Mouse (Mus musculus) liver, embryonic 16.5 days (tissue): ENCODE measurements around the gene A230050P20Rik. TPM values are rescaled to one million over a fixed set of nuclear protein-coding genes. Genes with fewer than 3 reads are reported as not detected.
"Not testable (repeated sequence)": the region's sequence is repeated elsewhere in the genome, so short reads cannot be mapped to it uniquely, and the experiment has no call there.

Experiments used
- ATAC-seq: fragments of 200-750 bp; cut with Nextera tagmentation; 2 replicates; pipeline ENCODE4 v1.8.0; 2017; ENCODE audit warnings: low read depth, mild to moderate bottlenecking, moderate number of reproducible peaks, moderate library complexity
- H3K27ac ChIP-seq: fragments of 300-500 bp; sonication (generic); 2 replicates; pipeline ENCODE4 v1.5.1; 2014; ENCODE audit warnings: mild to moderate bottlenecking, low read length
- H3K27me3 ChIP-seq: fragments of 300-500 bp; sonication (generic); 2 replicates; pipeline ENCODE4 v1.6.1; 2014; ENCODE audit warnings: low read depth, low read length, mixed read lengths; ENCODE audit not compliant: control insufficient read depth, insufficient read depth
- H3K36me3 ChIP-seq: fragments of 300-500 bp; sonication (generic); 2 replicates; pipeline ENCODE4 v1.6.1; 2014; ENCODE audit warnings: mild to moderate bottlenecking; ENCODE audit not compliant: control insufficient read depth, insufficient read depth
- H3K4me1 ChIP-seq: fragments of 300-500 bp; sonication (generic); 2 replicates; pipeline ENCODE4 v1.6.1; 2014; ENCODE audit warnings: low read depth, low read length, mixed read lengths; ENCODE audit not compliant: control insufficient read depth
- H3K4me2 ChIP-seq: fragments of 300-500 bp; sonication (generic); 2 replicates; pipeline ENCODE4 v1.6.1; 2014; ENCODE audit warnings: low read depth, low read length, mixed read lengths
- H3K4me3 ChIP-seq: fragments of 300-500 bp; sonication (generic); 2 replicates; pipeline ENCODE4 v1.5.1; 2014; ENCODE audit warnings: low read depth, mild to moderate bottlenecking, low read length
- H3K9ac ChIP-seq: fragments of 300-500 bp; sonication (generic); 2 replicates; pipeline ENCODE4 v1.6.1; 2014; ENCODE audit warnings: low read depth, low read length
- H3K9me3 ChIP-seq: fragments of 300-500 bp; sonication (generic); replicated peaks from 2 replicates; pipeline ENCODE4 v1.6.1; 2016; ENCODE audit warnings: low read length; ENCODE audit not compliant: control insufficient read depth
- WGBS: fragments of 180-500 bp; shearing (Covaris S2); extraction: QIAGEN DNeasy Blood & Tissue Kit; methylation state at CpG from one replicate; pipeline ENCODE4 v1.1.7; 2014; ENCODE audit not compliant: insufficient replicate concordance; 5-methylcytosine and 5-hydroxymethylcytosine counted together
- polyA plus RNA-seq: library from polyadenylated mRNA; unstranded; fragments of >200 nt; fragmentation: Nextera tagmentation; extraction: Ambion mirVana; gene quantifications from 2 replicates; pipeline ENCODE4 v1.2.1, GENCODE M21; 2015

The A230050P20Rik gene
- 4.4 and 6.7 TPM in 2 replicates for polyA plus RNA-seq

GRCm38 (mm10) chr9:20868448-20869001, at the start of gene A230050P20Rik:
Gene A230050P20Rik, plus strand, starts transcription at chr9:20868642.
- WGBS: 3% methylated on average over 52 of the region's 53 CpGs
- peak; percentile 45 for ATAC-seq
- Histone ChIP-seq H3K27me3 (peaks cover 15% of the 10 kb centered on the region), H3K4me2 (peak within 1 kb of the TSS; percentile 66), H3K9ac (peak within 1 kb of the TSS; percentile 57), H3K36me3 (no peaks in the 10 kb centered on the region), H3K4me1 (peaks cover 3% of the 10 kb centered on the region; the same call in 1 of the 2 replicates), H3K27ac (no peak within 1 kb of the TSS), H3K9me3 (no peaks in the 10 kb centered on the region), H3K4me3 (peak within 1 kb of the TSS; percentile 66)

- no peak overlapping the region for H3K9ac ChIP-seq
- peaks cover 9% of the 10 kb centered on the region for H3K27me3 ChIP-seq
- H3K4me2 ChIP-seq: no peak overlapping the region
- H3K4me1 ChIP-seq: peaks cover under 1% of the 10 kb centered on the region
- H3K4me3 ChIP-seq: no peak overlapping the region
- 65% methylated on average over 5 of the region's 5 CpGs for WGBS
- H3K36me3 ChIP-seq: no peaks in the 10 kb centered on the region
- no peak for ATAC-seq
- H3K27ac ChIP-seq: no peak overlapping the region
- H3K9me3 ChIP-seq: no peaks in the 10 kb centered on the region
Observed at GRCm38 (mm10) chr9:20820001-20820400, 48.4 kb upstream of the A230050P20Rik start.

GRCm38 (mm10) chr9:20822821-20823220, 45.6 kb upstream of the A230050P20Rik start:
- no peaks in the 10 kb centered on the region for H3K9me3 ChIP-seq
- no peak overlapping the region for H3K4me3 ChIP-seq
- no peak overlapping the region for H3K9ac ChIP-seq
- no peak overlapping the region for H3K27ac ChIP-seq
- H3K36me3 ChIP-seq: no peaks in the 10 kb centered on the region
- no peak overlapping the region for H3K4me2 ChIP-seq
- H3K27me3 ChIP-seq: no peaks in the 10 kb centered on the region
- H3K4me1 ChIP-seq: no peaks in the 10 kb centered on the region
- ATAC-seq: no peak
- WGBS: 59% methylated on average over 3 of the region's 3 CpGs

GRCm38 (mm10) chr9:20825781-20826180, 42.7 kb upstream of the A230050P20Rik start:
- H3K27ac ChIP-seq: no peak overlapping the region
- no peak overlapping the region for H3K4me3 ChIP-seq
- peaks cover under 1% of the 10 kb centered on the region; the same call in 1 of the 2 replicates for H3K4me1 ChIP-seq
- 49% methylated on average over 5 of the region's 5 CpGs for WGBS
- no peaks in the 10 kb centered on the region for H3K9me3 ChIP-seq
- no peak overlapping the region for H3K9ac ChIP-seq
- ATAC-seq: no peak
- no peaks in the 10 kb centered on the region for H3K27me3 ChIP-seq
- no peaks in the 10 kb centered on the region for H3K36me3 ChIP-seq
- H3K4me2 ChIP-seq: no peak overlapping the region

GRCm38 (mm10) chr9:20828127-20828526, 40.3 kb upstream of the A230050P20Rik start:
- no peak overlapping the region for H3K9ac ChIP-seq
- WGBS: 65% methylated on average over 1 of the region's 1 CpGs

GRCm38 (mm10) chr9:20830901-20831643, 37.4 kb upstream of the A230050P20Rik start:
- ATAC-seq: peak; percentile 69
- 16% methylated on average over 19 of the region's 19 CpGs for WGBS
- Histone ChIP-seq H3K36me3 (no peaks in the 10 kb centered on the region), H3K4me2 (no peak overlapping the region), H3K4me1 (peaks cover 2% of the 10 kb centered on the region; the same call in 1 of the 2 replicates), H3K27ac (no peak overlapping the region), H3K9ac (no peak overlapping the region), H3K4me3 (no peak overlapping the region), H3K27me3 (peaks cover 7% of the 10 kb centered on the region), H3K9me3 (no peaks in the 10 kb centered on the region)

More at GRCm38 (mm10) chr9:20828127-20828526, 40.3 kb upstream of the A230050P20Rik start:
- Histone ChIP-seq H3K4me2 (no peak overlapping the region), H3K36me3 (no peaks in the 10 kb centered on the region), H3K4me1 (peaks cover 2% of the 10 kb centered on the region; the same call in 1 of the 2 replicates), H3K27ac (no peak overlapping the region), H3K4me3 (no peak overlapping the region), H3K9me3 (no peaks in the 10 kb centered on the region), H3K27me3 (peaks cover 5% of the 10 kb centered on the region)
- ATAC-seq: no peak

- H3K27me3 ChIP-seq: peaks cover 7% of the 10 kb centered on the region
- 45% methylated on average over 1 of the region's 1 CpGs for WGBS
- no peak overlapping the region for H3K4me2 ChIP-seq
Observed at GRCm38 (mm10) chr9:20834881-20835280, 33.6 kb upstream of the A230050P20Rik start.

GRCm38 (mm10) chr9:20835431-20835954, 32.9 kb upstream of the A230050P20Rik start:
- not testable (repeated sequence) for H3K36me3 ChIP-seq, H3K27ac ChIP-seq, ATAC-seq, H3K4me1 ChIP-seq, H3K9ac ChIP-seq, H3K4me3 ChIP-seq, H3K4me2 ChIP-seq, H3K27me3 ChIP-seq, H3K9me3 ChIP-seq
- 56% methylated on average over 11 of the region's 11 CpGs for WGBS

More at GRCm38 (mm10) chr9:20834881-20835280, 33.6 kb upstream of the A230050P20Rik start:
- Histone ChIP-seq H3K9me3 (no peaks in the 10 kb centered on the region), H3K4me3 (no peak overlapping the region), H3K4me1 (peaks cover 2% of the 10 kb centered on the region; the same call in 1 of the 2 replicates), H3K9ac (no peak overlapping the region), H3K36me3 (no peaks in the 10 kb centered on the region), H3K27ac (no peak overlapping the region)
- no peak for ATAC-seq
